Mouse (Mus musculus) neural tube, embryonic 15.5 days (tissue): ENCODE results near the gene Lman2l. TPM values are rescaled to one million over a fixed set of nuclear protein-coding genes. Genes with fewer than 3 reads are reported as not detected.

Experiments used
- ATAC-seq: fragments of 200-750 bp; cut with Nextera tagmentation; 2 replicates; pipeline ENCODE4 v1.8.0; 2017; ENCODE audit warnings: mild to moderate bottlenecking, moderate TSS enrichment, moderate library complexity; ENCODE audit not compliant: low FRiP score
- H3K27ac ChIP-seq: fragments of 300-500 bp; sonication (generic); replicated peaks from 2 replicates; pipeline ENCODE4 v1.5.1; 2015; ENCODE audit warnings: mild to moderate bottlenecking, inconsistent platforms
- H3K27me3 ChIP-seq: fragments of 300-500 bp; sonication (generic); replicated peaks from 2 replicates; pipeline ENCODE4 v1.6.1; 2015; ENCODE audit warnings: inconsistent platforms
- H3K36me3 ChIP-seq: fragments of 300-500 bp; sonication (generic); 2 replicates; pipeline ENCODE4 v1.6.1; 2015; ENCODE audit warnings: inconsistent platforms
- H3K4me1 ChIP-seq: fragments of 300-500 bp; sonication (generic); 2 replicates; pipeline ENCODE4 v1.6.1; 2015; ENCODE audit warnings: inconsistent platforms
- H3K4me2 ChIP-seq: fragments of 300-500 bp; sonication (generic); 2 replicates; pipeline ENCODE4 v1.6.1; 2015; ENCODE audit warnings: inconsistent platforms, mild to moderate bottlenecking, moderate library complexity
- H3K4me3 ChIP-seq: fragments of 300-500 bp; sonication (generic); replicated peaks from 2 replicates; pipeline ENCODE4 v1.5.1; 2015; ENCODE audit warnings: mild to moderate bottlenecking, inconsistent platforms
- H3K9ac ChIP-seq: fragments of 300-500 bp; sonication (generic); replicated peaks from 2 replicates; pipeline ENCODE4 v1.6.1; 2015; ENCODE audit warnings: mild to moderate bottlenecking, inconsistent platforms
- H3K9me3 ChIP-seq: fragments of 300-500 bp; sonication (generic); replicated peaks from 2 replicates; pipeline ENCODE4 v1.6.1; 2016; ENCODE audit warnings: inconsistent platforms
- WGBS: fragments of 180-500 bp; shearing (Covaris S2); methylation state at CpG from one replicate; pipeline ENCODE4 v1.1.7; 2015; ENCODE audit warnings: mixed read lengths; 5-methylcytosine and 5-hydroxymethylcytosine counted together
- polyA plus RNA-seq: library from polyadenylated mRNA; unstranded; fragments of >200 nt; fragmentation: Nextera tagmentation; extraction: Ambion mirVana; gene quantifications from 2 replicates; pipeline ENCODE4 v1.2.1, GENCODE M21; 2015

The Lman2l gene
- polyA plus RNA-seq, 1 experiment from 2014 or later = 69.4 TPM

GRCm38 (mm10) chr1:36454055-36454815, 9.2 kb upstream of the Lman2l start:
- H3K36me3 ChIP-seq = no peaks in the 10 kb centered on the region
- H3K9me3 ChIP-seq = no peaks in the 10 kb centered on the region
- H3K4me3 ChIP-seq = no peak overlapping the region
- no peak for ATAC-seq
- no peak overlapping the region for H3K4me2 ChIP-seq
- H3K27ac ChIP-seq = no peak overlapping the region
- WGBS = 88% methylated on average over 6 of the region's 6 CpGs
- no peaks in the 10 kb centered on the region for H3K27me3 ChIP-seq
- H3K4me1 ChIP-seq = no peaks in the 10 kb centered on the region
- H3K9ac ChIP-seq = no peak overlapping the region

GRCm38 (mm10) chr1:36446841-36447240, 1.8 kb upstream of the Lman2l start:
- Histone ChIP-seq H3K4me3 (no peak overlapping the region), H3K36me3 (no peaks in the 10 kb centered on the region; the same call in 1 of the 2 replicates), H3K27me3 (no peaks in the 10 kb centered on the region), H3K27ac (no peak overlapping the region), H3K4me1 (peaks cover 8% of the 10 kb centered on the region), H3K9ac (no peak overlapping the region), H3K4me2 (no peak overlapping the region), H3K9me3 (no peaks in the 10 kb centered on the region)
- no peak for ATAC-seq
- WGBS = 91% methylated on average over 5 of the region's 5 CpGs

GRCm38 (mm10) chr1:36446106-36446824, 1.2 kb upstream of the Lman2l start:
- H3K9me3 ChIP-seq = no peaks in the 10 kb centered on the region
- H3K4me1 ChIP-seq = peaks cover 8% of the 10 kb centered on the region
- H3K27me3 ChIP-seq = no peaks in the 10 kb centered on the region
- no peak overlapping the region for H3K4me3 ChIP-seq
- peaks cover 2% of the 10 kb centered on the region; the same call in 1 of the 2 replicates for H3K36me3 ChIP-seq
- no peak for ATAC-seq
- H3K9ac ChIP-seq = no peak overlapping the region
- H3K27ac ChIP-seq = no peak overlapping the region
- 85% methylated on average over 5 of the region's 5 CpGs for WGBS
- H3K4me2 ChIP-seq = no peak overlapping the region

GRCm38 (mm10) chr1:36445508-36445907, 437 bp upstream of the Lman2l start:
- peak; percentile 19; the same call in 1 of the 2 replicates for ATAC-seq
- Histone ChIP-seq H3K4me3 (peak overlapping the region; percentile 86), H3K4me1 (peaks cover 8% of the 10 kb centered on the region), H3K9ac (0 out of 2 replicates have a peak overlapping the region, but pooled peaks have one; percentile 21), H3K27ac (peak overlapping the region; percentile 75), H3K27me3 (no peaks in the 10 kb centered on the region), H3K36me3 (peaks cover 4% of the 10 kb centered on the region; the same call in 1 of the 2 replicates), H3K9me3 (no peaks in the 10 kb centered on the region), H3K4me2 (peak overlapping the region; percentile 79)
- WGBS = 41% methylated on average over 8 of the region's 8 CpGs

GRCm38 (mm10) chr1:36441101-36441500, 4.0 kb downstream of the Lman2l start:
- WGBS = 78% methylated on average over 4 of the region's 4 CpGs
- Histone ChIP-seq H3K36me3 (peaks cover 40% of the 10 kb centered on the region), H3K27me3 (no peaks in the 10 kb centered on the region), H3K4me2 (no peak overlapping the region), H3K27ac (no peak overlapping the region), H3K9me3 (no peaks in the 10 kb centered on the region), H3K4me1 (peaks cover 8% of the 10 kb centered on the region), H3K9ac (no peak overlapping the region), H3K4me3 (no peak overlapping the region)
- no peak for ATAC-seq

GRCm38 (mm10) chr1:36437223-36437622, 7.8 kb downstream of the Lman2l start:
- Histone ChIP-seq H3K27me3 (no peaks in the 10 kb centered on the region), H3K9ac (no peak overlapping the region), H3K36me3 (peaks cover 67% of the 10 kb centered on the region), H3K9me3 (no peaks in the 10 kb centered on the region), H3K4me1 (no peaks in the 10 kb centered on the region), H3K4me2 (no peak overlapping the region), H3K4me3 (no peak overlapping the region), H3K27ac (no peak overlapping the region)
- 97% methylated on average over 3 of the region's 3 CpGs for WGBS
- no peak for ATAC-seq

- Histone ChIP-seq H3K4me3 (no peak overlapping the region), H3K4me1 (no peaks in the 10 kb centered on the region), H3K36me3 (peaks cover 74% of the 10 kb centered on the region), H3K27ac (no peak overlapping the region), H3K9me3 (no peaks in the 10 kb centered on the region), H3K4me2 (no peak overlapping the region), H3K27me3 (no peaks in the 10 kb centered on the region), H3K9ac (no peak overlapping the region)
- no peak for ATAC-seq
- 98% methylated on average over 6 of the region's 6 CpGs for WGBS
Measured at GRCm38 (mm10) chr1:36436515-36436914, 8.6 kb downstream of the Lman2l start.

GRCm38 (mm10) chr1:36435071-36435470, 10.0 kb downstream of the Lman2l start:
- H3K27ac ChIP-seq = no peak overlapping the region
- no peak overlapping the region for H3K9ac ChIP-seq
- no peaks in the 10 kb centered on the region for H3K27me3 ChIP-seq
- H3K9me3 ChIP-seq = no peaks in the 10 kb centered on the region
- H3K36me3 ChIP-seq = peaks cover 77% of the 10 kb centered on the region
- ATAC-seq = no peak
- H3K4me2 ChIP-seq = no peak overlapping the region
- H3K4me3 ChIP-seq = no peak overlapping the region
- no peaks in the 10 kb centered on the region for H3K4me1 ChIP-seq
- 86% methylated on average over 4 of the region's 4 CpGs for WGBS

GRCm38 (mm10) chr1:36433616-36434015, 11.5 kb downstream of the Lman2l start:
- Histone ChIP-seq H3K9me3 (no peaks in the 10 kb centered on the region), H3K27ac (no peak overlapping the region), H3K36me3 (peaks cover 77% of the 10 kb centered on the region), H3K4me1 (no peaks in the 10 kb centered on the region), H3K4me3 (no peak overlapping the region), H3K9ac (no peak overlapping the region), H3K27me3 (no peaks in the 10 kb centered on the region), H3K4me2 (no peak overlapping the region)
- WGBS = 94% methylated on average over 3 of the region's 3 CpGs
- no peak for ATAC-seq

- H3K27me3 ChIP-seq = no peaks in the 10 kb centered on the region
- H3K4me3 ChIP-seq = no peak overlapping the region
- no peak overlapping the region for H3K27ac ChIP-seq
- H3K9ac ChIP-seq = no peak overlapping the region
- no peaks in the 10 kb centered on the region for H3K4me1 ChIP-seq
- no peak overlapping the region for H3K4me2 ChIP-seq
- H3K9me3 ChIP-seq = no peaks in the 10 kb centered on the region
- H3K36me3 ChIP-seq = peaks cover 77% of the 10 kb centered on the region
- no peak for ATAC-seq
- 99% methylated on average over 4 of the region's 4 CpGs for WGBS
Measured at GRCm38 (mm10) chr1:36432999-36433398, 12.1 kb downstream of the Lman2l start.

GRCm38 (mm10) chr1:36429511-36429910, 15.6 kb downstream of the Lman2l start:
- Histone ChIP-seq H3K4me2 (no peak overlapping the region), H3K36me3 (peaks cover 80% of the 10 kb centered on the region), H3K4me3 (no peak overlapping the region), H3K27me3 (no peaks in the 10 kb centered on the region), H3K27ac (no peak overlapping the region), H3K9ac (no peak overlapping the region), H3K4me1 (no peaks in the 10 kb centered on the region), H3K9me3 (no peaks in the 10 kb centered on the region)
- 98% methylated on average over 2 of the region's 2 CpGs for WGBS
- ATAC-seq = no peak

GRCm38 (mm10) chr1:36404531-36404930, 40.5 kb downstream of the Lman2l start:
- no peak for ATAC-seq
- Histone ChIP-seq H3K4me1 (peaks cover 14% of the 10 kb centered on the region), H3K27ac (no peak overlapping the region), H3K9me3 (no peaks in the 10 kb centered on the region), H3K36me3 (no peaks in the 10 kb centered on the region), H3K4me3 (no peak overlapping the region), H3K4me2 (no peak overlapping the region), H3K27me3 (no peaks in the 10 kb centered on the region), H3K9ac (no peak overlapping the region)
- WGBS = 90% methylated on average over 6 of the region's 6 CpGs
